Mouse (Mus musculus): ENCODE results near the gene Sap25.

DNA sequence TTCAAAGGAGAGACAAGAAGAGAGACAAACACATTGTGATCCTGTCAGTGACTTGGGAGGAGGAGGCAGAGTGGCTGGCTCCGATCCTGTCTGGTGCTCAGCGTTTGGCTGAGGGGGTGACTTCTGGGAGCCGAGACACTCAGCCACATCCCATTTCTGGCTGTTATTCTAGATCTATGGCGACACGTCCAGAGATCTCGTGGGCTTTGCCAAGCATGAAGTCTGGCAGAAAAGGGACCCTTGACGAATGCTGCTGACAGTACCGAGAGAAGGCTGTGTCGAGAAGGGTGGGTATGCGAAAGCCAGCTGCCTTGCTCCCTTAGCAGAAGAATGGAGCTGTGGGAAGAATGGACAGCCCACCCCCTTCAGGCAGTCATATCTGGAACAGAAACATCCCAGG, 27.8 kb downstream of the Sap25 start:
- TF ChIP-seq POLR2A (IDR thresholded peaks at IDR 0.05; ENCODE audit: insufficient read length, low read depth) (no peak), MYOD1 (IDR thresholded peaks at IDR 0.05; ENCODE audit: control insufficient read depth in 1 of 3, insufficient read length in 2 of 3, low read depth in 2 of 3) (no peak)

Measured in myocyte (in vitro differentiated cells).